Mouse (Mus musculus) liver, postnatal 0 days (tissue): ENCODE measurements around the gene Olfr30.
"Not testable (repeated sequence)": the region's sequence is repeated elsewhere in the genome, so short reads cannot be mapped to it uniquely, and the experiment has no call there.

Experiments used
- CTCF ChIP-seq: sonication (generic); IDR thresholded peaks from 2 replicates; pipeline ENCODE4 v1.5.1; 2016; ENCODE audit warnings: antibody characterized with exemption, low read depth
- EP300 ChIP-seq: IDR thresholded peaks from 2 replicates; pipeline ENCODE4 v1.6.1; 2016; ENCODE audit warnings: antibody characterized with exemption, low read depth, mild to moderate bottlenecking

- TF ChIP-seq CTCF, EP300: not testable (repeated sequence)
Observed at GRCm38 (mm10) chr11:58509058-58509457, 47.0 kb upstream of the Olfr30 start.
